ENCODE assay signal across 8 mouse cellular contexts in the genomic region with DNA sequence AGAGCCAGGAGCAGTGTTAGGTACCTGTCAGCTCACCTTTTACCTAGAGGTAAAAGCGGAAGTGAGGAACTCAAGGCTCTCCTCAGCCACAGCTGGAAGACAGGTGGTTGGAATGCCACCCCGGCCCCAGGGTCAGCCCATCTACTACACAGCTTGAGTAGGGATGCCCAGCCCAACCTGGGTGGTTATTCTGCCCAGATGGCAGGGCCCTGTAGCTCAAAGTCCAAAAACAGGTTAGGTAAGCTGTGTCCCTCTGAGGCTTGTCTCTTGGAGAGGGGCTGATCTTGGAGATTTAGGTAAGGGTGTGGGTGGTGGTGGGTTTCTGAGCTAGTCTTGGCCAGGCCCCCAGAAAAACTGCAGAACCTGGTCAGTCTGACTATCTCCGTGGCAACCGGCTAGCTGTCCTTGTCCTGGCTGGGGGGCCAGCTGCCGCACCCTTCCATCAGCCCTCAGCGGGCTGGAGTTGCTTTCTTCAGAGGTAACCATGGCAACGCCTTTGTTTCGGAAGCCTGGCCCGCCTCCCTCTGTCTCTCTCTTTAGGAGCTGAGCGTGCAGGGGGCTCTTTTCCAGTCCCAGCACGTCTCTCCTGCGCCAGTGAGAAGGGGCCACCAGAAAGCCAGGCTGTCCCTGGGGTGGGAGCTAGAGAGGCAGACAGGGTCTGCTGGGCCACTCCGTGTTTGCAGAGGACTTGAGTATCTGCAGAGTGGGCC. TPM values are rescaled to one million over a fixed set of nuclear protein-coding genes. Genes with fewer than 3 reads are reported as not detected.
DNase-seq lines count a peak whose midpoint lies in the region; ATAC-seq lines count a peak whose summit lies in the region.

No protein-coding gene starts in this region.

- peak; percentile 35 to 47 for DNase-seq in heart, adult 18-20 months
- no peak for DNase-seq in heart, adult 8-10 months (ENCODE audit: low spot score)
- DNase-seq in MN1 (ENCODE audit: low spot score): peak; percentile 75
- DNase-seq in embryonic facial prominence, embryonic 10.5 days (ENCODE audit: low spot score): peak; percentile 69
- DNase-seq in hindbrain, embryonic 10.5 days (ENCODE audit: low spot score): peak; percentile 87
- DNase-seq in liver, embryonic 13.5 days: no peak
- no peak for DNase-seq in natural killer cell, adult 2 months (ENCODE audit: low spot score in 2 of 2)

- peak overlapping the region; percentile 77 for H3K4me3 ChIP-seq in embryonic facial prominence, embryonic 10.5 days
- peak overlapping the region; percentile 95 for H3K4me3 ChIP-seq in hindbrain, embryonic 10.5 days
- no peak overlapping the region for H3K4me3 ChIP-seq in liver, embryonic 13.5 days (replicated peaks)
- no peak overlapping the region for H3K4me3 ChIP-seq in neural tube, embryonic 14.5 days (ENCODE audit: low read depth, low read length)

- H3K27me3 ChIP-seq in embryonic facial prominence, embryonic 10.5 days (replicated peaks; ENCODE audit: low read depth, poor library complexity, severe bottlenecking): peaks cover 8% of the 10 kb centered on the region; the same call in 1 of the 2 replicates
- 0 out of 2 replicates have a peak, but pooled peaks cover 6% of the 10 kb centered on the region for H3K27me3 ChIP-seq in hindbrain, embryonic 10.5 days (ENCODE audit: insufficient read depth, poor library complexity, severe bottlenecking)
- peaks cover 24% of the 10 kb centered on the region for H3K27me3 ChIP-seq in liver, embryonic 13.5 days
- H3K27me3 ChIP-seq in neural tube, embryonic 14.5 days (ENCODE audit: control insufficient read depth, insufficient read depth, low read length): no peaks in the 10 kb centered on the region

- no peaks in the 10 kb centered on the region for H3K36me3 ChIP-seq in embryonic facial prominence, embryonic 10.5 days (replicated peaks)
- H3K36me3 ChIP-seq in hindbrain, embryonic 10.5 days: no peaks in the 10 kb centered on the region
- H3K36me3 ChIP-seq in liver, embryonic 13.5 days: no peaks in the 10 kb centered on the region
- H3K36me3 ChIP-seq in neural tube, embryonic 14.5 days (ENCODE audit: control insufficient read depth, insufficient read depth, low read length): no peaks in the 10 kb centered on the region

- peaks cover 44% of the 10 kb centered on the region for H3K4me1 ChIP-seq in embryonic facial prominence, embryonic 10.5 days
- peaks cover 64% of the 10 kb centered on the region for H3K4me1 ChIP-seq in hindbrain, embryonic 10.5 days (replicated peaks)
- peaks cover 42% of the 10 kb centered on the region for H3K4me1 ChIP-seq in liver, embryonic 13.5 days (replicated peaks)
- peaks cover 26% of the 10 kb centered on the region for H3K4me1 ChIP-seq in neural tube, embryonic 14.5 days (ENCODE audit: control insufficient read depth, insufficient read depth, low read length)

- peak overlapping the region; percentile 93; the same call in 1 of the 2 replicates for H3K4me2 ChIP-seq in liver, embryonic 13.5 days
- peak overlapping the region; percentile 3 for H3K4me2 ChIP-seq in neural tube, embryonic 14.5 days (ENCODE audit: low read depth, low read length)

- peak overlapping the region; percentile 72; the same call in 1 of the 2 replicates for H3K9ac ChIP-seq in liver, embryonic 13.5 days
- H3K9ac ChIP-seq in neural tube, embryonic 14.5 days (replicated peaks; ENCODE audit: low read depth, low read length): no peak overlapping the region

- no peaks in the 10 kb centered on the region for H3K9me3 ChIP-seq in embryonic facial prominence, embryonic 10.5 days
- H3K9me3 ChIP-seq in hindbrain, embryonic 10.5 days: no peaks in the 10 kb centered on the region
- no peaks in the 10 kb centered on the region for H3K9me3 ChIP-seq in liver, embryonic 13.5 days (replicated peaks)
- no peaks in the 10 kb centered on the region for H3K9me3 ChIP-seq in neural tube, embryonic 14.5 days (ENCODE audit: control insufficient read depth, low read length)

- peak overlapping the region; percentile 75 for H3K27ac ChIP-seq in embryonic facial prominence, embryonic 10.5 days (replicated peaks)
- H3K27ac ChIP-seq in hindbrain, embryonic 10.5 days: peak overlapping the region; percentile 93
- H3K27ac ChIP-seq in liver, embryonic 13.5 days: no peak overlapping the region
- H3K27ac ChIP-seq in neural tube, embryonic 14.5 days (ENCODE audit: low read depth, low read length): peak overlapping the region; percentile 87

- WGBS in embryonic facial prominence, embryonic 10.5 days: 9% methylated on average over 13 of the region's 13 CpGs
- 8% methylated on average over 13 of the region's 13 CpGs for WGBS in hindbrain, embryonic 10.5 days
- 24% methylated on average over 13 of the region's 13 CpGs for WGBS in liver, embryonic 13.5 days (ENCODE audit: insufficient replicate concordance)
- WGBS in neural tube, embryonic 14.5 days: 8% methylated on average over 13 of the region's 13 CpGs

- no peak for ATAC-seq in liver, embryonic 13.5 days (ENCODE audit: low read depth)
- peak; percentile 12; the same call in 1 of the 2 replicates for ATAC-seq in neural tube, embryonic 14.5 days (ENCODE audit: low read depth)

RNA-seq across cellular contexts. Expression of a gene that starts 1.5 kb away (rescaled TPM):
- total RNA-seq in heart, adult 18-20 months (2021): 10 to 100 TPM; 32.9 to 36.0 TPM
- 10 to 100 TPM; 38.2 to 44.9 (median 39.7) TPM for total RNA-seq in heart, adult 8-10 months (2022)
- 23.6 and 24.9 TPM in 2 replicates for polyA plus RNA-seq in embryonic facial prominence, embryonic 10.5 days (2016; fragmentation: Nextera tagmentation; extraction: Ambion mirVana)
- polyA plus RNA-seq in hindbrain, embryonic 10.5 days (2016; fragmentation: Nextera tagmentation; extraction: Ambion mirVana): 29.0 and 42.2 TPM in 2 replicates
- 10.1 and 10.4 TPM in 2 replicates for polyA plus RNA-seq in liver, embryonic 13.5 days (2015; fragmentation: Nextera tagmentation; extraction: Ambion mirVana)
- 77.4 and 78.2 TPM in 2 replicates for polyA plus RNA-seq in neural tube, embryonic 14.5 days (2014; fragmentation: Nextera tagmentation; extraction: Ambion mirVana)

RNA-seq across cellular contexts. Expression of a gene that starts 13.4 kb away (rescaled TPM):
- total RNA-seq in heart, adult 18-20 months (2021): not detected
- under 1 TPM in 1 of 4 experiments, not detected in 3; 0.22 TPM for total RNA-seq in heart, adult 8-10 months (2022)
- 0.49 and 0.67 TPM in 2 replicates for polyA plus RNA-seq in embryonic facial prominence, embryonic 10.5 days (2016; fragmentation: Nextera tagmentation; extraction: Ambion mirVana)
- 1.5 and 4.2 TPM in 2 replicates for polyA plus RNA-seq in hindbrain, embryonic 10.5 days (2016; fragmentation: Nextera tagmentation; extraction: Ambion mirVana)
- not detected in 2 replicates for polyA plus RNA-seq in liver, embryonic 13.5 days (2015; fragmentation: Nextera tagmentation; extraction: Ambion mirVana)
- polyA plus RNA-seq in neural tube, embryonic 14.5 days (2014; fragmentation: Nextera tagmentation; extraction: Ambion mirVana): 1.5 and 1.8 TPM in 2 replicates

RNA-seq across cellular contexts. Expression of a gene that starts 47.3 kb away (rescaled TPM):
- total RNA-seq in heart, adult 18-20 months (2021): 10 to 100 TPM; 27.3 to 31.7 TPM
- 10 to 100 TPM; 29.1 to 34.0 (median 30.1) TPM for total RNA-seq in heart, adult 8-10 months (2022)
- 31.3 and 33.0 TPM in 2 replicates for polyA plus RNA-seq in embryonic facial prominence, embryonic 10.5 days (2016; fragmentation: Nextera tagmentation; extraction: Ambion mirVana)
- 33.9 TPM in 2 replicates for polyA plus RNA-seq in hindbrain, embryonic 10.5 days (2016; fragmentation: Nextera tagmentation; extraction: Ambion mirVana)
- 14.7 and 15.2 TPM in 2 replicates for polyA plus RNA-seq in liver, embryonic 13.5 days (2015; fragmentation: Nextera tagmentation; extraction: Ambion mirVana)
- polyA plus RNA-seq in neural tube, embryonic 14.5 days (2014; fragmentation: Nextera tagmentation; extraction: Ambion mirVana): 33.3 and 34.2 TPM in 2 replicates

RNA-seq across cellular contexts. Expression of a gene that starts 53.6 kb away (rescaled TPM):
- 10 to 100 TPM; 84.0 to 86.8 TPM for total RNA-seq in heart, adult 18-20 months (2021)
- 10 to 100 TPM; 80.8 to 93.9 (median 90.0) TPM for total RNA-seq in heart, adult 8-10 months (2022)
- polyA plus RNA-seq in embryonic facial prominence, embryonic 10.5 days (2016; fragmentation: Nextera tagmentation; extraction: Ambion mirVana): 264 and 272 TPM in 2 replicates
- 278 and 297 TPM in 2 replicates for polyA plus RNA-seq in hindbrain, embryonic 10.5 days (2016; fragmentation: Nextera tagmentation; extraction: Ambion mirVana)
- polyA plus RNA-seq in liver, embryonic 13.5 days (2015; fragmentation: Nextera tagmentation; extraction: Ambion mirVana): 151 and 159 TPM in 2 replicates
- 147 and 154 TPM in 2 replicates for polyA plus RNA-seq in neural tube, embryonic 14.5 days (2014; fragmentation: Nextera tagmentation; extraction: Ambion mirVana)

Comparison
In these comparisons a context has a peak if more than half of its experiments do, and no peak if none do; other contexts are left out.
1. DNase-seq: peak in heart, adult 18-20 months (2 of 2), MN1 (single experiment), embryonic facial prominence, embryonic 10.5 days (single experiment) and hindbrain, embryonic 10.5 days (single experiment); none in heart, adult 8-10 months (single experiment), liver, embryonic 13.5 days (single experiment) and natural killer cell, adult 2 months (0 of 2).
2. H3K4me3 ChIP-seq: peak in embryonic facial prominence, embryonic 10.5 days (single experiment) and hindbrain, embryonic 10.5 days (single experiment); none in liver, embryonic 13.5 days (single experiment) and neural tube, embryonic 14.5 days (single experiment).